Mouse (Mus musculus) C2C12 (cell line): ENCODE results near the gene Thap7. TPM values are rescaled to one million over a fixed set of nuclear protein-coding genes. Genes with fewer than 3 reads are reported as not detected.

Source experiments
- H3K27me3 ChIP-seq: one replicate; pipeline ENCODE4 v1.6.1; 2011; ENCODE audit not compliant: control insufficient read depth, insufficient read depth, insufficient read length
- H3K36me3 ChIP-seq: one replicate; pipeline ENCODE4 v1.6.1; 2011; ENCODE audit not compliant: control insufficient read depth, insufficient read depth
- H3K4me3 ChIP-seq: one replicate; pipeline ENCODE4 v1.5.1; 2011; ENCODE audit warnings: mild to moderate bottlenecking, control low read depth; ENCODE audit not compliant: poor library complexity, insufficient read depth, severe bottlenecking
- H3K79me2 ChIP-seq: one replicate; pipeline ENCODE4 v1.6.1; 2011; ENCODE audit not compliant: control insufficient read depth, insufficient read depth
- H3K79me3 ChIP-seq: one replicate; pipeline ENCODE4 v1.6.1; 2011; ENCODE audit warnings: low read depth, control low read depth
- H3ac ChIP-seq: one replicate; pipeline ENCODE3; 2011; ENCODE audit warnings: low read depth; ENCODE audit not compliant: control insufficient read depth, insufficient read length
- CEBPB ChIP-seq: IDR thresholded peaks from one replicate; pipeline ENCODE4 v1.6.1; 2011; ENCODE audit warnings: low read depth, mild to moderate bottlenecking, control low read depth, moderate library complexity
- CTCF ChIP-seq: IDR thresholded peaks from one replicate; pipeline ENCODE4 v1.5.1; 2011; ENCODE audit not compliant: control insufficient read depth, insufficient read depth, insufficient read length
- FOSL1 ChIP-seq: IDR thresholded peaks from one replicate; pipeline ENCODE4 v1.8.0; 2011; ENCODE audit warnings: mild to moderate bottlenecking, low read length; ENCODE audit not compliant: poor library complexity, insufficient read depth, severe bottlenecking
- MAX ChIP-seq: IDR thresholded peaks from one replicate; pipeline ENCODE4 v1.6.1; 2011; ENCODE audit warnings: mild to moderate bottlenecking, control low read depth
- MYOD1 ChIP-seq: IDR thresholded peaks from one replicate; pipeline ENCODE4 v1.6.1; 2011; ENCODE audit warnings: low read depth; ENCODE audit not compliant: control insufficient read depth, insufficient read length
- MYOG ChIP-seq: IDR thresholded peaks from one replicate; pipeline ENCODE4 v1.6.1; 2011; ENCODE audit not compliant: control insufficient read depth, insufficient read length; ENCODE audit errors: extremely low read depth
- USF1 ChIP-seq: IDR thresholded peaks from one replicate; pipeline ENCODE4 v1.6.1; 2011; ENCODE audit warnings: low read depth, mild to moderate bottlenecking, control low read depth, moderate library complexity
- polyA plus RNA-seq: library from polyadenylated mRNA; unstranded; fragments of >200 nt; fragmentation: generic; extraction: Trizol; gene quantifications from one replicate; pipeline ENCODE4 v1.2.1, GENCODE M21; 2012; ENCODE audit warnings: missing spikeins

The Thap7 gene
- polyA plus RNA-seq, 1 experiment, result 55.7 TPM

DNA sequence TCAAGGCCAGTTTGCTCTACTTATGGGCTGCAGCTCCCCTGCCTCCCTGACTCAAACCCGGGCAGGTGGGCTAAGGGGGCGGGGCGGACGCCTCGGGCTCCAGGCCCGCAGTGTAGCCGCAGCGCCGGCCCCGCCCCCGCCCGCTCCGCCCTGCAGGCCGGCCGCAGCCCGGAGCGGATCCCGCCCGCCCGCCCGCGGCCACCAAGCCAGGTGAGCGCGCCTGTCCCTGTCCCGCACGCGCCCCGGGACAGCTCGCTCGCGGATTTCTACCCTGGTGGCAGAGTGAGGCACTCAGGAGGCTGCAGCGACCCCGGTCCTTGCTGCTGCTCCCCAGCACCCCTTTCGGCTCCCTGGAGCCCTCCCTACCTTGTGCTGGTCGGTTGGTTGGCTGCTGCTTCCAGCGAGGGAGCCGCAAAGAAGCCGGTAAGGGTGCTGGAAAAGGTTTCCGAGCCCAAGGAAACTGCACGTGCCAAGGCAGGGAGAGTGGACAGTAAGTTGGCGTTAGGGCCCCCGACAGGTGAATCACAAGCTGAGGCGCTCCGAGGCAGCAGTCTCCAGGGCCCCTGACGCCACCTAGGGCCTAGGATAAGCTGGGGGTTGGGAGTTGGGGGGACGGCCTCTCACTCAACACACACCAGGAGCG, 41.3 kb downstream of the Thap7 start, which contains the start of gene Aifm3:
Aifm3 (plus strand) TSS at position 143 of the 643 bp plus-strand sequence.
- Histone ChIP-seq H3K79me2 (no peaks in the 10 kb centered on the region), H3K36me3 (peaks cover 30% of the 10 kb centered on the region), H3K27me3 (no peaks in the 10 kb centered on the region), H3K79me3 (peaks cover 3% of the 10 kb centered on the region), H3ac (no peak within 1 kb of the TSS), H3K4me3 (no peak within 1 kb of the TSS)
- TF ChIP-seq FOSL1, result no peak
- TF ChIP-seq CEBPB, result no peak
- no peak for TF ChIP-seq MAX
- no peak for TF ChIP-seq MYOG
- TF ChIP-seq CTCF, result no peak
- no peak for TF ChIP-seq MYOD1
- TF ChIP-seq USF1, result no peak

DNA sequence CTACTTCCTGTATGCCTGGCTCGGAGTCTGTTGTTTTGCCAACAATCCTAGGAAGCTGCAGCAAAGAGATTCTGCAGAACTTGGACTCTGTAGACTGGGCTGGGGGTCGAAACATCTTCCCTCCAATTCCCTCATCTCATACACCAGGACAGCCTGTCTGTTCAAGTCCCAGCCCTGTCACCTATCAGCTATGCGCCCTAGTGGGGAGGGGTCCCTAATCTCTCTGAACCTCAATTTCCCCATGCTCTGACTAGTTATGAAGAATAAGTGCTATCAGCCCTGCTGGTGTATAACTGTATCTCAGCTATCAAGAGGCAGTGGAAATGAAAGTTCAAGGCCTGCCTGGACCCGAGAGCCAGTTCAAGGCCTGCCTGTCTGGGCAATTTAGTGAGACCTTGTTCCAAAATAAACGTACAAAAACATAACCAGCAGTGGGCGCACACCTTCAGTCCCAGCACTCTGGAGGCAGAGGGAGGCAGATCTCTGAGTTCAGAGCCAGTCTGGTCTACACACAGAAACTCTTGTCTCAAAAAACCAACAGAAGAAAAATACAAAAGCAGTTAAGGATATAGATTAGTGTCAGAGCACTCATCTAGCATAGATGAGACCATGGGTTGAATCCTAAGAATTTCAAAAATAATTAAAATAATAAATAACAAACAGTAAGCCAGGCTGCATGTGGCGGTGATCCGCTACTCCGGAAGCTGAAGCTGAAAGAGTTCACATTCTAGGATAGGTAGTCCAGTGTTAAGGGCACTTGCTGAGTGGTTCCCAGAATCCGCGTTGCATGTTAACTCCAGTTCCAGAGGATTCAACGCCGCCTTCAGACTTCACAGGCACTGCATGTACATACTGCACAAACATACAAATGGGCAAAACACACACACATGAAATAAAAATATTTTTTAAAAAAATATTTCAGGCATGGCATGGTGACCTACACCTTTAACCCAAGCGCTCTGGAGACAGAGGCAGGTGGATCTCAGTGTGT, 42.2 kb downstream of the Thap7 start:
- Histone ChIP-seq H3ac (no peak overlapping the region), H3K36me3 (peaks cover 37% of the 10 kb centered on the region), H3K79me2 (no peaks in the 10 kb centered on the region), H3K27me3 (no peaks in the 10 kb centered on the region), H3K4me3 (no peak overlapping the region), H3K79me3 (peaks cover 5% of the 10 kb centered on the region)
- TF ChIP-seq CTCF (no peak), MYOD1 (no peak), MYOG (no peak), MAX (no peak), USF1 (no peak), CEBPB (no peak), FOSL1 (no peak)

DNA sequence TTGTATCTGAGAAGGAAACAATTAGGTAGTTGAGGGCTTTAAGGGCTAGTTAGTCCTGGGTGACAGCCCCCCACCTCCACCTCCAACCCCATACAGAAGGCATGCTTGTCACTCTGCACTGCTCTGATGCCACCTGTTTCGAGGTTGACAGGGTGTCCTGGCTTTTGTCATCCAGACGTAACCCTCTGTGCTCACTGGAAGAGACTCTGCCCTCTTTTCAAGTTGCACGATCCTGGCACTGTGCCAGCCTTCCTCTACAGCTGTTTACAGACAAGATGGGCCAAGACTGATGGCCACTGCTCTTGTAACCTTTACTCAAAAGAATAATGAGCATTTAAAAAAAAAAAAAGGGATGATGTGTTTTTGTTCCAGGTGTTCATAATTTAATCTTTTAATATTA, 44.4 kb downstream of the Thap7 start:
- Histone ChIP-seq H3K79me3 (peaks cover 21% of the 10 kb centered on the region), H3K27me3 (no peaks in the 10 kb centered on the region), H3K79me2 (peaks cover 17% of the 10 kb centered on the region), H3ac (no peak overlapping the region), H3K36me3 (peaks cover 47% of the 10 kb centered on the region), H3K4me3 (no peak overlapping the region)
- no peak for TF ChIP-seq FOSL1
- no peak for TF ChIP-seq MYOD1

DNA sequence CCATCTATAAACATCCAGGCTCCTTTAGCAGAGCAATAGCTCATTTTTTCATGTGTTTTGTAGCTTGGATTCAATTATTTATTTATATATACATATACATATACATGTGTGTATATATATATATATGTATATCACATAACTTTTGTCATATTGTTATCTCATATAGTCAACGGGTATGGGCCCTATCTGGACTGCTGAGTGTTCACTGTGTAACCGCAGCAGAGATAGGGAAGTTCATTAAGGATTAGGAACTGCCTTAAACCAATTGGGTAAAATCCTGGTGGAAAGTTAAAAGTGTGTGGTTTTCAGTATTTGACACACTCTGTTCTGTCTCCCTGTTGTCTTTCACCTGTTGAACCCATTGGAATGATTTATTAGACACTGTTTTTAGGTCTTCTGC, 49.5 kb downstream of the Thap7 start:
- Histone ChIP-seq H3K36me3 (peaks cover 51% of the 10 kb centered on the region), H3K4me3 (no peak overlapping the region), H3ac (no peak overlapping the region), H3K27me3 (no peaks in the 10 kb centered on the region), H3K79me2 (peaks cover 67% of the 10 kb centered on the region), H3K79me3 (peaks cover 66% of the 10 kb centered on the region)
- TF ChIP-seq MYOD1, result no peak

DNA sequence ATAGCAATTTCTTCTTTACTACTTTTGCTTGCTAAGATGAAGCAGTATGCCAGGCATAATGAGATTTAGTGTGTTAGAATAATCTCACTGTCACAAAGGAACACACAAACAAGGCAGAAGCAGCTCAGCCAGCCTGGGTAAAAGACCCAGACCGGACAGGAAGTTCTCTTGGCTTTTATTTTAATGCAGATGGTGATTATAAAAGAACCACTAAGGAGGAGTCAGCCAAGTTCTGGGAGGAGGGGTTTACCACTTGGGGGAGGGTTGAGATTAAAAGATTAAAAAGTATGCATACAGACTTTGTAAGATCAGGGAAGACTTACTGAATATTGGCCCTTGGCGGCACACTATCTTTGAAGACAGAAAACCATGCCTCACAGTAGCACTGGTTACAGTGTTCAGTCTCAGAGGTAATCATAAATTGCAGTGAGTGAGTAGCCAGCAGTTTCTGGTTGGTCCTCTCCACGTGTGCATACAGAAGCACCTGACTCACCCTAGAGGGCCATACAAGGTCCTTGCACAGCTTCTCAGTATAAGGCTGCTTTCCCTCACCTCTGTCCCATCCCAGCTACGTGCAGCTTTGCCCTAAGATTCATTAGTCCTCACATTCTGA, 52.5 kb downstream of the Thap7 start:
- no peak overlapping the region for H3K4me3 ChIP-seq
- H3K36me3 ChIP-seq, result peaks cover 33% of the 10 kb centered on the region
- no peak overlapping the region for H3ac ChIP-seq
- no peaks in the 10 kb centered on the region for H3K27me3 ChIP-seq
- H3K79me2 ChIP-seq, result peaks cover 97% of the 10 kb centered on the region
- TF ChIP-seq MAX (no peak), MYOD1 (no peak), FOSL1 (no peak), USF1 (no peak), CTCF (no peak), MYOG (no peak), CEBPB (no peak)
- H3K79me3 ChIP-seq, result peaks cover 83% of the 10 kb centered on the region

Other genes starting within 250 kb of the Thap7 start
- gene Serpind1, start 199.8 kb downstream of the Thap7 start, polyA plus RNA-seq, result 0.16 TPM
- gene Snap29, start 125.2 kb downstream of the Thap7 start, polyA plus RNA-seq, result 9.1 TPM
- gene Pi4ka, start 124.8 kb downstream of the Thap7 start, polyA plus RNA-seq, result 39.5 TPM
- 15.2 TPM for gene Crkl, start 79.1 kb downstream of the Thap7 start, polyA plus RNA-seq
- not detected for gene Aifm3, start 41.5 kb downstream of the Thap7 start, polyA plus RNA-seq
- 69.0 TPM for gene Lztr1, start 22.4 kb downstream of the Thap7 start, polyA plus RNA-seq
- 0.06 TPM for gene Lrrc74b, start 30.1 kb upstream of the Thap7 start, polyA plus RNA-seq
- gene P2rx6, start 30.7 kb upstream of the Thap7 start, polyA plus RNA-seq, result 1.9 TPM
- 1.4 TPM for gene Slc7a4, start 52.1 kb upstream of the Thap7 start, polyA plus RNA-seq
- gene Smpd4, start 88.2 kb upstream of the Thap7 start, polyA plus RNA-seq, result 26.5 TPM
- gene Ccdc74a, start 115.3 kb upstream of the Thap7 start, polyA plus RNA-seq, result 9.6 TPM
- gene Med15, start 201.8 kb upstream of the Thap7 start, polyA plus RNA-seq, result 45.9 TPM
- 83.6 TPM for gene Klhl22, start 228.5 kb upstream of the Thap7 start, polyA plus RNA-seq